Mouse (Mus musculus): ENCODE measurements around the gene Ccdc171.

GRCm38 (mm10) chr4:83587563-83587962, 62.2 kb downstream of the Ccdc171 start:
- TF ChIP-seq POLR2A (IDR thresholded peaks at IDR 0.05; ENCODE audit: borderline replicate concordance, insufficient read depth, low read length), result no peak
- TF ChIP-seq CTCF (IDR thresholded peaks at IDR 0.05; ENCODE audit: borderline replicate concordance, insufficient read depth, low read depth, low read length), result no peak
